Mouse (Mus musculus) lung, adult 18-20 months (tissue): ENCODE results near the gene Slc24a5.
A peak's percentile ranks its signal among the peaks of the same experiment; 100 is the strongest.

Experiments
- DNase-seq, 2 experiments: peaks; one replicate each; pipeline ENCODE4 v3.0.0; 2022; ENCODE audit warnings: mixed read lengths in 2 of 2

Slc24a5 gene

GRCm38 (mm10) chr2:125122624-125123476 is 54.9 kb downstream of the Slc24a5 start:
- DNase-seq, result peak; percentile 47 to 53

GRCm38 (mm10) chr2:125123477-125123852 is 55.5 kb downstream of the Slc24a5 start, which contains the start of gene Myef2:
Gene Myef2, minus strand, starts transcription at chr2:125123661.
- peak; percentile 73 to 77 for DNase-seq

- no peak for DNase-seq
These were observed 57.9 kb downstream of the Slc24a5 start for GRCm38 (mm10) chr2:125125824-125126223.

GRCm38 (mm10) chr2:125126792-125127191 is 58.9 kb downstream of the Slc24a5 start:
- no peak for DNase-seq

- DNase-seq, result no peak
These were observed 66.2 kb downstream of the Slc24a5 start for GRCm38 (mm10) chr2:125134113-125134512.

GRCm38 (mm10) chr2:125135903-125136811 is 68.2 kb downstream of the Slc24a5 start, which contains the start of gene Ctxn2:
Gene Ctxn2, plus strand, starts transcription at chr2:125136692.
- peak; percentile 51 to 63 for DNase-seq

- no peak for DNase-seq
These were observed 68.9 kb downstream of the Slc24a5 start for GRCm38 (mm10) chr2:125136846-125137245.
